Mouse (Mus musculus) thymus, adult 2 months (tissue): Measurements from ENCODE around the gene Pagr1a.

ENCODE experiments used
- CTCF ChIP-seq: fragments of 200-500 bp; IDR thresholded peaks from 2 replicates; pipeline ENCODE4 v1.5.1; 2012; ENCODE audit warnings: mild to moderate bottlenecking, control low read depth, low read length, moderate library complexity, borderline replicate concordance; ENCODE audit not compliant: control insufficient read depth, poor library complexity, insufficient read depth; ENCODE audit errors: extremely low read depth
- POLR2A ChIP-seq: fragments of 200-500 bp; IDR thresholded peaks from 2 replicates; pipeline ENCODE4 v1.6.1; 2012; ENCODE audit warnings: mild to moderate bottlenecking, low read length, control low read depth, moderate library complexity; ENCODE audit not compliant: control insufficient read depth, poor library complexity, insufficient read depth; ENCODE audit errors: extremely low read depth

GRCm38 (mm10) chr7:127055026-127055585, 38.0 kb upstream of the Pagr1a start:
- TF ChIP-seq POLR2A = no peak
- TF ChIP-seq CTCF = no peak
